Mouse (Mus musculus): Measurements from ENCODE around the gene Pde3a. TPM values are rescaled to one million over a fixed set of nuclear protein-coding genes. Genes with fewer than 3 reads are reported as not detected.

Gene Pde3a
- polyA plus RNA-seq, 1 experiment = not detected

DNA sequence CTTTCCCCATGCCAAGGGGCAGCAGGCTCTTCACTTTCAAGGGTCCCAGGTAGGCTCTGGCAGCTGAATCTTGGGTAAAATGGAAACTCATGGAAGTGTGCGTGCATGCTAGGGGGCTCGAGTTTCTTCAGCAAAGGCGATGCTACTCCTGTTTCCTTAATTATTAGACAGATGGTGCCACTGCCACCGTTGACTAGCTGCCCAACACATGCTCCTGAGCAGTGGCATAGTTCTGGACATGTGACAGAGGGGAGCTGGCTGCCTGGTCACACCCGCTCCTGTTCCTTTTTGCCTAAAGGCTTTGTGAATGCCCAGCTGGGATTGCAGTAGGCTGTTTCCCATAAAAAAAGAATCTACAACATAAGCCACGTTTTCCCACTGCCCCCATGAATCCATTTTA is 2.7 kb upstream of the Pde3a start:
- Histone ChIP-seq H3ac (ENCODE audit: control insufficient read depth, insufficient read length, low read depth) (no peak overlapping the region), H3K27me3 (ENCODE audit: control insufficient read depth, insufficient read depth, insufficient read length) (no peaks in the 10 kb centered on the region), H3K79me3 (ENCODE audit: low read depth) (no peaks in the 10 kb centered on the region), H3K36me3 (ENCODE audit: control insufficient read depth, insufficient read depth) (no peaks in the 10 kb centered on the region), H3K4me3 (ENCODE audit: insufficient read depth, poor library complexity, severe bottlenecking) (no peak overlapping the region), H3K79me2 (ENCODE audit: control insufficient read depth, insufficient read depth) (no peaks in the 10 kb centered on the region)
- TF ChIP-seq CTCF (IDR thresholded peaks at IDR 0.05; ENCODE audit: control insufficient read depth, insufficient read depth, insufficient read length) (no peak), FOSL1 (IDR thresholded peaks at IDR 0.05; ENCODE audit: insufficient read depth, low read length, poor library complexity, severe bottlenecking) (no peak), MAX (IDR thresholded peaks at IDR 0.05) (no peak), MYOG (IDR thresholded peaks at IDR 0.05; ENCODE audit: control insufficient read depth, extremely low read depth, insufficient read length) (no peak), CEBPB (IDR thresholded peaks at IDR 0.05; ENCODE audit: low read depth) (no peak), MYOD1 (IDR thresholded peaks at IDR 0.05; ENCODE audit: control insufficient read depth, insufficient read length, low read depth) (no peak), USF1 (IDR thresholded peaks at IDR 0.05; ENCODE audit: low read depth) (no peak)

GRCm38 (mm10) chr6:141248081-141248480 is 988 bp upstream of the Pde3a start:
- Histone ChIP-seq H3K79me2 (ENCODE audit: control insufficient read depth, insufficient read depth) (no peaks in the 10 kb centered on the region), H3ac (ENCODE audit: control insufficient read depth, insufficient read length, low read depth) (no peak overlapping the region), H3K36me3 (ENCODE audit: control insufficient read depth, insufficient read depth) (no peaks in the 10 kb centered on the region), H3K4me3 (ENCODE audit: insufficient read depth, poor library complexity, severe bottlenecking) (no peak overlapping the region), H3K27me3 (ENCODE audit: control insufficient read depth, insufficient read depth, insufficient read length) (no peaks in the 10 kb centered on the region), H3K79me3 (ENCODE audit: low read depth) (no peaks in the 10 kb centered on the region)
- no peak for TF ChIP-seq CTCF (IDR thresholded peaks at IDR 0.05; ENCODE audit: control insufficient read depth, insufficient read depth, insufficient read length)
- TF ChIP-seq MYOG (IDR thresholded peaks at IDR 0.05; ENCODE audit: control insufficient read depth, extremely low read depth, insufficient read length) = no peak
- no peak for TF ChIP-seq MYOD1 (IDR thresholded peaks at IDR 0.05; ENCODE audit: control insufficient read depth, insufficient read length, low read depth)
- TF ChIP-seq USF1 (IDR thresholded peaks at IDR 0.05; ENCODE audit: low read depth) = no peak
- no peak for TF ChIP-seq MAX (IDR thresholded peaks at IDR 0.05)
- TF ChIP-seq CEBPB (IDR thresholded peaks at IDR 0.05; ENCODE audit: low read depth) = no peak
- no peak for TF ChIP-seq FOSL1 (IDR thresholded peaks at IDR 0.05; ENCODE audit: insufficient read depth, low read length, poor library complexity, severe bottlenecking)

- no peak overlapping the region for H3ac ChIP-seq (ENCODE audit: control insufficient read depth, insufficient read length, low read depth)
- no peak overlapping the region for H3K4me3 ChIP-seq (ENCODE audit: insufficient read depth, poor library complexity, severe bottlenecking)
- no peaks in the 10 kb centered on the region for H3K36me3 ChIP-seq (ENCODE audit: control insufficient read depth, insufficient read depth)
- H3K27me3 ChIP-seq (ENCODE audit: control insufficient read depth, insufficient read depth, insufficient read length) = no peaks in the 10 kb centered on the region
- no peaks in the 10 kb centered on the region for H3K79me3 ChIP-seq (ENCODE audit: low read depth)
- TF ChIP-seq MYOG (IDR thresholded peaks at IDR 0.05; ENCODE audit: control insufficient read depth, extremely low read depth, insufficient read length) = no peak
- TF ChIP-seq CTCF (IDR thresholded peaks at IDR 0.05; ENCODE audit: control insufficient read depth, insufficient read depth, insufficient read length) = no peak
- TF ChIP-seq FOSL1 (IDR thresholded peaks at IDR 0.05; ENCODE audit: insufficient read depth, low read length, poor library complexity, severe bottlenecking) = no peak
- no peaks in the 10 kb centered on the region for H3K79me2 ChIP-seq (ENCODE audit: control insufficient read depth, insufficient read depth)
Measured at GRCm38 (mm10) chr6:141249585-141250295, 671 bp downstream of the Pde3a start.

DNA sequence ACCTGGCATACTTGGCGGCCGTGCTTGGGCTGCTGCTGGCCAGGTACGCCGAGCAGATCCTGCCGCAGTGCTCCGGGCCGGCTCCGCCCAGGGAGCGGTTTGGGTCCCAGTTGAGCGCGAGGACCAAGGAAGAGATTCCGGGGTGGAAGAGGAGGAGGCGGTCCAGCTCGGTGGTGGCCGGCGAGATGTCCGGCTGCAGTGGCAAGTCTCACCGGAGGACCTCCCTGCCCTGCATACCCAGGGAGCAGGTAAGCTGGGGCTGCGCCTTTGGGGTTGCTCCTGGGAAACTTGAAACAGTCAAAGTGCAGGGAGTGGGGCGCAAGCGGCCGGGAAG is 1.2 kb downstream of the Pde3a start:
- TF ChIP-seq MYOD1 (IDR thresholded peaks at IDR 0.05; ENCODE audit: control insufficient read depth, insufficient read length, low read depth) (no peak), USF1 (IDR thresholded peaks at IDR 0.05; ENCODE audit: low read depth) (no peak), MAX (IDR thresholded peaks at IDR 0.05) (no peak), FOSL1 (IDR thresholded peaks at IDR 0.05; ENCODE audit: insufficient read depth, low read length, poor library complexity, severe bottlenecking) (no peak), CEBPB (IDR thresholded peaks at IDR 0.05; ENCODE audit: low read depth) (no peak), CTCF (IDR thresholded peaks at IDR 0.05; ENCODE audit: control insufficient read depth, insufficient read depth, insufficient read length) (no peak), MYOG (IDR thresholded peaks at IDR 0.05; ENCODE audit: control insufficient read depth, extremely low read depth, insufficient read length) (no peak)
- Histone ChIP-seq H3ac (ENCODE audit: control insufficient read depth, insufficient read length, low read depth) (no peak overlapping the region), H3K4me3 (ENCODE audit: insufficient read depth, poor library complexity, severe bottlenecking) (no peak overlapping the region), H3K27me3 (ENCODE audit: control insufficient read depth, insufficient read depth, insufficient read length) (no peaks in the 10 kb centered on the region), H3K79me3 (ENCODE audit: low read depth) (no peaks in the 10 kb centered on the region), H3K79me2 (ENCODE audit: control insufficient read depth, insufficient read depth) (no peaks in the 10 kb centered on the region), H3K36me3 (ENCODE audit: control insufficient read depth, insufficient read depth) (no peaks in the 10 kb centered on the region)

GRCm38 (mm10) chr6:141250984-141251383 is 1.9 kb downstream of the Pde3a start:
- Histone ChIP-seq H3K79me3 (ENCODE audit: low read depth) (no peaks in the 10 kb centered on the region), H3K4me3 (ENCODE audit: insufficient read depth, poor library complexity, severe bottlenecking) (no peak overlapping the region), H3ac (ENCODE audit: control insufficient read depth, insufficient read length, low read depth) (no peak overlapping the region), H3K79me2 (ENCODE audit: control insufficient read depth, insufficient read depth) (no peaks in the 10 kb centered on the region), H3K27me3 (ENCODE audit: control insufficient read depth, insufficient read depth, insufficient read length) (no peaks in the 10 kb centered on the region), H3K36me3 (ENCODE audit: control insufficient read depth, insufficient read depth) (no peaks in the 10 kb centered on the region)
- TF ChIP-seq MYOD1 (IDR thresholded peaks at IDR 0.05; ENCODE audit: control insufficient read depth, insufficient read length, low read depth) (no peak), USF1 (IDR thresholded peaks at IDR 0.05; ENCODE audit: low read depth) (no peak), MAX (IDR thresholded peaks at IDR 0.05) (no peak), MYOG (IDR thresholded peaks at IDR 0.05; ENCODE audit: control insufficient read depth, extremely low read depth, insufficient read length) (no peak), CTCF (IDR thresholded peaks at IDR 0.05; ENCODE audit: control insufficient read depth, insufficient read depth, insufficient read length) (no peak), FOSL1 (IDR thresholded peaks at IDR 0.05; ENCODE audit: insufficient read depth, low read length, poor library complexity, severe bottlenecking) (no peak), CEBPB (IDR thresholded peaks at IDR 0.05; ENCODE audit: low read depth) (no peak)

- no peak for TF ChIP-seq MYOD1 (IDR thresholded peaks at IDR 0.05; ENCODE audit: control insufficient read depth, insufficient read length, low read depth)
- TF ChIP-seq USF1 (IDR thresholded peaks at IDR 0.05; ENCODE audit: low read depth) = no peak
- no peak for TF ChIP-seq CEBPB (IDR thresholded peaks at IDR 0.05; ENCODE audit: low read depth)
- TF ChIP-seq FOSL1 (IDR thresholded peaks at IDR 0.05; ENCODE audit: insufficient read depth, low read length, poor library complexity, severe bottlenecking) = no peak
- TF ChIP-seq MYOG (IDR thresholded peaks at IDR 0.05; ENCODE audit: control insufficient read depth, extremely low read depth, insufficient read length) = no peak
- no peak for TF ChIP-seq MAX (IDR thresholded peaks at IDR 0.05)
- TF ChIP-seq CTCF (IDR thresholded peaks at IDR 0.05; ENCODE audit: control insufficient read depth, insufficient read depth, insufficient read length) = no peak
- Histone ChIP-seq H3K79me3 (ENCODE audit: low read depth) (no peaks in the 10 kb centered on the region), H3K79me2 (ENCODE audit: control insufficient read depth, insufficient read depth) (no peaks in the 10 kb centered on the region), H3K27me3 (ENCODE audit: control insufficient read depth, insufficient read depth, insufficient read length) (no peaks in the 10 kb centered on the region), H3ac (ENCODE audit: control insufficient read depth, insufficient read length, low read depth) (no peak overlapping the region), H3K4me3 (ENCODE audit: insufficient read depth, poor library complexity, severe bottlenecking) (no peak overlapping the region), H3K36me3 (ENCODE audit: control insufficient read depth, insufficient read depth) (no peaks in the 10 kb centered on the region)
Measured at GRCm38 (mm10) chr6:141252520-141252919, 3.5 kb downstream of the Pde3a start.
